Mouse (Mus musculus) spleen, adult 2 months (tissue): ENCODE measurements around the gene Rassf1. TPM values are rescaled to one million over a fixed set of nuclear protein-coding genes. Genes with fewer than 3 reads are reported as not detected.

ENCODE experiments used
- DNase-seq, 2 experiments: peaks; one replicate each; pipeline versions ENCODE4 v3.0.0 to v3.0.0-alpha.2; 2012 to 2021; ENCODE audit warnings: low spot score in 2 of 2, low read depth in 1 of 2
- H3K27ac ChIP-seq: fragments of 200-500 bp; 2 replicates; pipeline ENCODE4 v1.5.1; 2012; ENCODE audit warnings: low read length, inconsistent platforms; ENCODE audit not compliant: insufficient read depth
- H3K27me3 ChIP-seq: fragments of 200-500 bp; 2 replicates; pipeline ENCODE4 v1.6.1; 2012; ENCODE audit warnings: mild to moderate bottlenecking, moderate library complexity, low read length, inconsistent platforms; ENCODE audit not compliant: control insufficient read depth, insufficient read depth
- H3K36me3 ChIP-seq: fragments of 200-500 bp; 2 replicates; pipeline ENCODE4 v1.6.1; 2012; ENCODE audit warnings: mild to moderate bottlenecking, low read length, inconsistent platforms; ENCODE audit not compliant: control insufficient read depth, insufficient read depth
- H3K4me1 ChIP-seq: fragments of 200-500 bp; 2 replicates; pipeline ENCODE4 v1.6.1; 2011; ENCODE audit warnings: inconsistent platforms; ENCODE audit not compliant: control insufficient read depth, insufficient read depth, insufficient read length
- H3K4me3 ChIP-seq: fragments of 200-500 bp; 2 replicates; pipeline ENCODE4 v1.5.1; 2011; ENCODE audit warnings: mild to moderate bottlenecking, inconsistent platforms; ENCODE audit not compliant: insufficient read depth, insufficient read length; ENCODE audit errors: extremely low read depth
- CTCF ChIP-seq: fragments of 200-500 bp; IDR thresholded peaks from 2 replicates; pipeline ENCODE4 v1.5.1; 2011; ENCODE audit warnings: mild to moderate bottlenecking, inconsistent platforms; ENCODE audit not compliant: insufficient read depth, insufficient read length, insufficient replicate concordance; ENCODE audit errors: extremely low read depth
- POLR2A ChIP-seq: fragments of 200-500 bp; IDR thresholded peaks from 2 replicates; pipeline ENCODE4 v1.6.1; 2011; ENCODE audit warnings: low read depth, low read length, inconsistent platforms
- WGBS: fragments of 180-500 bp; shearing (Covaris S2); methylation state at CpG from one replicate; pipeline ENCODE4 v1.1.7; 2018; 5-methylcytosine and 5-hydroxymethylcytosine counted together
- polyA plus RNA-seq: library from polyadenylated mRNA; depleted of rRNA; stranded (reverse); fragments of >200 nt; gene quantifications from 2 replicates; pipeline ENCODE4 v1.2.3, GENCODE M21; 2012; rRNA removed

The Rassf1 gene
- 20.9 and 23.5 TPM in 2 replicates for polyA plus RNA-seq

DNA sequence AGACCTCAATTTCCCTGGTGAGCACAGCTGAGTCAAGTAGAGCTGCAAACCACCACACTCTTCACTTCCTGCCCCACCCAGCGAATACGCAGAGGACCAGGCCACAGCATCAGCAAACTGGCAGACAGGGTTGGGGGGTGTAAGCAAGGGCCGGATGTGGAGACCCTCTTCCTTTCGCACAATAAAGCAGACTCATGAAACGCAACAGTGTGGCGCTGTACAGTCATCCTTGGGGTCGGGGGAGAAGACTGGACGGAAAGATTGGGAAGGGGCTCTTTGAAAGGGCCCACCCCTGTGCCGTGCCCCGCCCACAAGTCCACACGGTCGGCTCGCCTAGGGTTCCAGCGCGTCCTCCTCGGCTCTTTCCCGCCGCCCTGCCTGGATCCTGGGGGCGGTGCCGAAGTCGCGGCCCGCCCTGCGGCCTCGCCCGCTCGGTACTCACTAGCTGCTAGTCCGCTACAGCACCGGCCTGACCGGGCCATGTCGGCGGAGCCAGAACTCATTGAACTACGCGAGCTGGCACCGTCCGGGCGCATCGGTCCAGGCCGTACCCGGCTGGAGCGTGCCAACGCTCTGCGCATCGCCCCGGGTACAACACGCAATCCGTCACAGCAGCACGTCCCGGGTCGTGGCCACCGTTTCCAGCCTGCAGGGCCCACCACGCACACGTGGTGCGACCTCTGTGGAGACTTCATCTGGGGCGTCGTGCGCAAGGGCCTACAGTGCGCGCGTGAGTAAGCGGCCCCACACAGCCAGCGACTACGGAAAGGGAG is at the start of gene Rassf1:
Gene Rassf1, plus strand, starts transcription at position 439 of the 773 bp plus-strand sequence.
- peak; percentile 73 to 74 for DNase-seq
- TF ChIP-seq POLR2A (no peak), CTCF (no peak)
- Histone ChIP-seq H3K27ac (peak within 1 kb of the TSS; percentile 80), H3K4me3 (peak within 1 kb of the TSS; percentile 58), H3K36me3 (no peaks in the 10 kb centered on the region), H3K27me3 (no peaks in the 10 kb centered on the region), H3K4me1 (peaks cover 36% of the 10 kb centered on the region)
- WGBS = 4% methylated on average over 63 of the region's 63 CpGs

DNA sequence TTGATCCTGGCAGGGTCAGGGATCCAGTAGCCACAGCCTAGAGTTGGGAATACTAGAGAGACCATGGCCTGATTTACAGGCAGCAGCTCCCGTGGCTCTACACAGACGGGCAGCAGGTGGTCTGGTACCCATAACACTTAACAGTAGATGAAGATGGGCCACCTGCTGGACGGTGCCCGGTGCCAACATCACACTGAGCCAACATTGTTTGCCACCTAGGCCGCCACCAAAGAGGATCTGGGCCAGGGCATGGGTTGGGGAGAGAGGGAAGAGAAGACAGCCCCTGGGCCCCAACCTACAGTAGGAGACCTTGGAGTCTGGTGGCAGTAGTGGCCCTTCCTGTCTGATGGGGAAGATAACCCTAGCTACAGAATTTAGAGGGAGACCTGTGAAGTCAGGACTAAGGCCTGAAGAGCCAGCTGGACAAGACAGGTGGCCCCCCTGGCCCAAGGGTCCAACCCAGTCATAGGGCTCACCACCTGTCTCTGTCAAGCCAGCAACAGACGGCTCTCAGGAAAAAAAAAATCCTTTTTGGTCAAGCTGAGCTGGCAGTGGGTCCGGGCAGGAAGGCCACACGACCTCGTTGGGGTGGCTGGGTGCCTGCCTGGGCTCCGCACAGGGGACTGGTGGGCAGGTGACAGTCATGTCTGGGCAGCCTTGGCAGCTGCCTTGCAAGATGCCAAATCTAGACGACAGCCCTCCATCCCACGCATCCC is 49.1 kb upstream of the Rassf1 start:
- H3K27me3 ChIP-seq = no peaks in the 10 kb centered on the region
- H3K27ac ChIP-seq = no peak overlapping the region
- TF ChIP-seq POLR2A (no peak), CTCF (no peak)
- H3K4me3 ChIP-seq = no peak overlapping the region
- 83% methylated on average over 12 of the region's 12 CpGs for WGBS
- no peaks in the 10 kb centered on the region for H3K36me3 ChIP-seq
- H3K4me1 ChIP-seq = no peaks in the 10 kb centered on the region
- no peak for DNase-seq

DNA sequence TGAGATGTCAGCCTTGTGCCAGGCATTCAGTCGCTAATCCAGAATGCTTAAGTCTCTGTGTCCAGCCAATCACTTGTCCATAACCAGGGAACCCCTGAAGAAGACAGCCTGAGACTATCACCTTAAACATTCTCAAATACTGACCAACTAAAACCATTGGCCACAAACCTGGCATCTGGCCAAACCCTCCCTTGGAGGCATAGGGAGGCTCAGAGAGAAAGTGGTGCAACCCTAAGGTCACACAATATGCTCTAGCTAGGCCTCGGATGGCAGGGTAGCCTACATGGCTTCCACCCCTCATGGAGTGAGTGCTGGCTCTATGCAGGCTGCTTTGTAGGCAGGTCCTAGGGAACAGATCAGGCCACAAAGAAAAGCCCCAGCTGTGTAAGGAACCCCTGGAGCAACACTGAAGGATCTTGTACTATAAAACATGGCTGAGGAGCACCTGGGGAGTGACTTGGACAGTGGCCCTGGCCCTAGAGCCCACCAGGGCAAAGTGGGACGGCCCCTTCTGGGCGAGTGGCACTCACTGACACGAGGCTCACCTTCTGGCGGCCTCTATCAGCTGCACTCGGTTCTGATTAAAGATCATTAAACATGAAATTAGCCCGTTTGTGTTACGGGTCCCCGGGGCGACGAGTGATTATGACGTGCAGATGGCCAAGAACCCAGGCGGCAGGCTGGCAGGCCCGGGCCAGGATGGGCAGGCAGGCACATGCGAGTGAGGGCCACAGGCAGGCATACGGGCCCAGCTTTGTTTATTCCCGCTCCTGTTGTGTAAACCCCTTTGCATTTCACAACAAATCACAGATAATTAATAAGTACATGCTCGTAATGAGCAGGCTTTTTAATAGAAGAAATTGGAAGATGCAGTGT is 46.5 kb upstream of the Rassf1 start:
- no peaks in the 10 kb centered on the region for H3K4me1 ChIP-seq
- WGBS = 90% methylated on average over 19 of the region's 19 CpGs
- no peak overlapping the region for H3K27ac ChIP-seq
- no peaks in the 10 kb centered on the region for H3K27me3 ChIP-seq
- no peak overlapping the region for H3K4me3 ChIP-seq
- DNase-seq = no peak
- no peaks in the 10 kb centered on the region for H3K36me3 ChIP-seq
- TF ChIP-seq POLR2A = no peak

- Histone ChIP-seq H3K36me3 (no peaks in the 10 kb centered on the region), H3K27ac (no peak overlapping the region), H3K4me3 (no peak overlapping the region), H3K27me3 (no peaks in the 10 kb centered on the region), H3K4me1 (no peaks in the 10 kb centered on the region)
- no peak for DNase-seq
- TF ChIP-seq POLR2A (no peak), CTCF (no peak)
- WGBS = 67% methylated on average over 10 of the region's 10 CpGs
Measured at GRCm38 (mm10) chr9:107508266-107508665, 43.1 kb upstream of the Rassf1 start.

GRCm38 (mm10) chr9:107510384-107511100 is 40.8 kb upstream of the Rassf1 start:
- Histone ChIP-seq H3K27me3 (no peaks in the 10 kb centered on the region), H3K36me3 (no peaks in the 10 kb centered on the region), H3K4me3 (no peak overlapping the region), H3K27ac (no peak overlapping the region), H3K4me1 (no peaks in the 10 kb centered on the region)
- TF ChIP-seq CTCF (no peak), POLR2A (no peak)
- WGBS = 85% methylated on average over 14 of the region's 14 CpGs
- no peak for DNase-seq

GRCm38 (mm10) chr9:107511436-107511835 is 39.9 kb upstream of the Rassf1 start:
- DNase-seq = no peak
- 75% methylated on average over 8 of the region's 8 CpGs for WGBS

More at GRCm38 (mm10) chr9:107511436-107511835, 39.9 kb upstream of the Rassf1 start:
- no peaks in the 10 kb centered on the region for H3K4me1 ChIP-seq
- no peak overlapping the region for H3K4me3 ChIP-seq
- H3K36me3 ChIP-seq = no peaks in the 10 kb centered on the region
- TF ChIP-seq CTCF = no peak
- TF ChIP-seq POLR2A = no peak
- H3K27ac ChIP-seq = no peak overlapping the region
- no peaks in the 10 kb centered on the region for H3K27me3 ChIP-seq
